Mouse (Mus musculus) kidney, embryonic 14.5 days (tissue): ENCODE results near the gene Manf. TPM values are rescaled to one million over a fixed set of nuclear protein-coding genes. Genes with fewer than 3 reads are reported as not detected.

Source experiments
- ATAC-seq: fragments of 200-750 bp; cut with Nextera tagmentation; 2 replicates; pipeline ENCODE4 v1.8.0; 2017; ENCODE audit warnings: moderate number of reproducible peaks, mild to moderate bottlenecking, moderate TSS enrichment, moderate library complexity; ENCODE audit not compliant: low FRiP score, low TSS enrichment
- H3K27ac ChIP-seq: fragments of 300-500 bp; sonication (generic); 2 replicates; pipeline ENCODE4 v1.5.1; 2014; ENCODE audit warnings: low read depth, mild to moderate bottlenecking, low read length, moderate library complexity, mixed read lengths
- H3K27me3 ChIP-seq: fragments of 300-500 bp; sonication (generic); 2 replicates; pipeline ENCODE4 v1.6.1; 2014; ENCODE audit warnings: mild to moderate bottlenecking, low read length; ENCODE audit not compliant: control insufficient read depth, insufficient read depth
- H3K36me3 ChIP-seq: fragments of 300-500 bp; sonication (generic); 2 replicates; pipeline ENCODE4 v1.6.1; 2014; ENCODE audit warnings: low read length, mixed read lengths; ENCODE audit not compliant: control insufficient read depth, insufficient read depth
- H3K4me1 ChIP-seq: fragments of 300-500 bp; sonication (generic); 2 replicates; pipeline ENCODE4 v1.6.1; 2014; ENCODE audit warnings: low read length, mixed read lengths; ENCODE audit not compliant: control insufficient read depth, insufficient read depth
- H3K4me2 ChIP-seq: fragments of 300-500 bp; sonication (generic); replicated peaks from 2 replicates; pipeline ENCODE4 v1.6.1; 2014; ENCODE audit warnings: low read depth, mild to moderate bottlenecking, low read length
- H3K4me3 ChIP-seq: fragments of 300-500 bp; sonication (generic); 2 replicates; pipeline ENCODE4 v1.5.1; 2014; ENCODE audit warnings: mild to moderate bottlenecking, low read length
- H3K9ac ChIP-seq: fragments of 300-500 bp; sonication (generic); 2 replicates; pipeline ENCODE4 v1.6.1; 2014; ENCODE audit warnings: low read depth, mild to moderate bottlenecking, low read length, moderate library complexity
- H3K9me3 ChIP-seq: fragments of 300-500 bp; sonication (generic); 2 replicates; pipeline ENCODE4 v1.6.1; 2016; ENCODE audit warnings: low read length; ENCODE audit not compliant: control insufficient read depth
- WGBS: fragments of 180-500 bp; shearing (Covaris S2); extraction: QIAGEN DNeasy Blood & Tissue Kit; methylation state at CpG from one replicate; pipeline ENCODE4 v1.1.7; 2014; 5-methylcytosine and 5-hydroxymethylcytosine counted together
- polyA plus RNA-seq: library from polyadenylated mRNA; unstranded; fragments of >200 nt; fragmentation: Nextera tagmentation; extraction: Ambion mirVana; gene quantifications from 2 replicates; pipeline ENCODE4 v1.2.1, GENCODE M21; 2014

The Manf gene
- polyA plus RNA-seq, 1 experiment from 2014 or later = 295 TPM

GRCm38 (mm10) chr9:106819201-106819600, 72.6 kb downstream of the Manf start:
- Histone ChIP-seq H3K9ac (no peak overlapping the region), H3K4me3 (no peak overlapping the region), H3K27me3 (no peaks in the 10 kb centered on the region), H3K9me3 (no peaks in the 10 kb centered on the region), H3K27ac (no peak overlapping the region), H3K4me2 (no peak overlapping the region), H3K36me3 (no peaks in the 10 kb centered on the region), H3K4me1 (no peaks in the 10 kb centered on the region; the same call in 1 of the 2 replicates)
- WGBS = 86% methylated on average over 1 of the region's 1 CpGs
- no peak for ATAC-seq

DNA sequence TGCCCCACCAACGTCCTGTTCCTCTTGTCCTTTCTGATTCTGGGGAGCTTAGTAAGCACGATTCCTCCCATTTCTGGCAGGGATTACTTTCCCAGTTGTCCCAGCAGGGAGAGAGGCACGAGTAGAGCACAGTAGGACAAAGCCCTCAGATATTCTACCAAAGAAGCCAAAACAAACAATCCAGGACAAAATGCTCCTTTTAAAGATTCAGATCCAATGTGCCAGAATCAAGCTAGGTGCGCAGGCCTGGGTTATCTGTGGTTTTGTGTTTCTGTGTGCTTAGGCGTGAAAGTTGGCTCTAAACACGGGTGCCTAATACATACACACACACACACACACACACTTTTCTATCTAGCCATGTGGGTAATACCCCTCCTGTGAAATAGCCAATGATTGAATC, 73.6 kb downstream of the Manf start:
- Histone ChIP-seq H3K9me3 (no peaks in the 10 kb centered on the region), H3K36me3 (no peaks in the 10 kb centered on the region), H3K27me3 (no peaks in the 10 kb centered on the region), H3K4me3 (no peak overlapping the region), H3K4me2 (no peak overlapping the region), H3K9ac (no peak overlapping the region), H3K4me1 (no peaks in the 10 kb centered on the region; the same call in 1 of the 2 replicates), H3K27ac (no peak overlapping the region)
- no peak for ATAC-seq
- 83% methylated on average over 6 of the region's 6 CpGs for WGBS

GRCm38 (mm10) chr9:106806503-106806902, 85.3 kb downstream of the Manf start:
- no peak overlapping the region for H3K4me3 ChIP-seq
- no peak overlapping the region for H3K27ac ChIP-seq
- ATAC-seq = no peak
- H3K4me1 ChIP-seq = no peaks in the 10 kb centered on the region
- WGBS = 81% methylated on average over 4 of the region's 4 CpGs
- H3K36me3 ChIP-seq = no peaks in the 10 kb centered on the region
- no peak overlapping the region for H3K9ac ChIP-seq
- no peak overlapping the region for H3K4me2 ChIP-seq
- no peaks in the 10 kb centered on the region for H3K27me3 ChIP-seq
- H3K9me3 ChIP-seq = peaks cover 14% of the 10 kb centered on the region

DNA sequence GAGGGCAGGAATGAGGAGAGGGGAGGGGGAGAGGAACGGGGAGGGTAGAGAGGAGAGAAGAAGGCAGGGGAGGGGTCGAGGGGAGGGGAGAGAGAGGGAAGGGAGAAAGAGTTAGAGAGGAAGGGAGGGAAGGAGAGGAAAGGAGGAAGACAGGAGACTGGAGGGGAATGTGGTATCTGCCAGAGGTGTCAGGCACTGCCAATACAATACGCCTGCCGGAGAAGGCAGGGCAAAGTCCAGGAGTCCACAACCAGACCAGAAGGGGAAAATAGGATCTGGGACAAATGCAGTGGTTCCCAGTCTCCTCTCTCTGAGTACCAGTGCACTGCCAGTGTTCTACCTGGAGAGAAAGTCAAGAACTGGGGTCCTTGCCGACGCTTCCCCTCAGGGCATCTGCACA, 100.9 kb downstream of the Manf start:
- no peaks in the 10 kb centered on the region for H3K9me3 ChIP-seq
- H3K27ac ChIP-seq = no peak overlapping the region
- WGBS = 76% methylated on average over 6 of the region's 6 CpGs
- ATAC-seq = no peak
- H3K4me2 ChIP-seq = no peak overlapping the region
- no peaks in the 10 kb centered on the region for H3K27me3 ChIP-seq
- peaks cover 8% of the 10 kb centered on the region for H3K4me1 ChIP-seq
- H3K36me3 ChIP-seq = no peaks in the 10 kb centered on the region
- H3K4me3 ChIP-seq = no peak overlapping the region
- no peak overlapping the region for H3K9ac ChIP-seq

GRCm38 (mm10) chr9:106789363-106789762, 102.4 kb downstream of the Manf start:
- H3K4me1 ChIP-seq = peaks cover 8% of the 10 kb centered on the region
- WGBS = 16% methylated on average over 10 of the region's 10 CpGs
- ATAC-seq = peak; percentile 17; the same call in 1 of the 2 replicates
- H3K9me3 ChIP-seq = no peaks in the 10 kb centered on the region
- peak overlapping the region; percentile 82 for H3K4me2 ChIP-seq
- peak overlapping the region; percentile 98; the same call in 1 of the 2 replicates for H3K9ac ChIP-seq
- H3K4me3 ChIP-seq = peak overlapping the region; percentile 100
- H3K27ac ChIP-seq = no peak overlapping the region; the same call in 1 of the 2 replicates
- H3K27me3 ChIP-seq = no peaks in the 10 kb centered on the region
- H3K36me3 ChIP-seq = no peaks in the 10 kb centered on the region

DNA sequence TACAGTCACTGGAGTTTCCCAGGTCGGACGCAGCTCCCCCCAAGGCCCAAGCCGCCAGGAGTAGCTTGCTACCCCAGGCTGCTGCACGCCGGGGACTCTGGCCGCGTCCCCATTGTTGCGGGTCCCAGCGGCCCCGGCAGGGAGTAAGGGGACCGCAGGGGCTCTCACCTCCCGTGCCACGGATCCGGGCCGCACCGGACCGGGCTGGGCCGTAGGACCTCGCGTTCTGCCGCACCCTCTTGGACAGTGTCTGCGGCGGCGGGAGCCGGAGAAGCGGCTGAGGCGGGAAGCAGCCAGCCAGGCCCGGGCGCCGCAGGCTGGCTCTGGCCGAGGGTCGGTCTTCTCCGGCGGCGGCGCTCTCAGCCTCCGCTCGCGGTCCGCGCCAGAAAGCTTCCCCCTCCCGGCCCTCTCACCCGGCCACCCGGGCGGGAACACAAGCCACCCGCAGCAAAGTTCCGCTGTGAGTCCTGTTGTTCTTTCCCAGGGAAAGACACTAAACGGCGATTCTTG, 102.9 kb downstream of the Manf start, which contains the start of gene Rad54l2:
Rad54l2 (minus strand) TSS at position 383 of the 510 bp plus-strand sequence.
- Histone ChIP-seq H3K4me2 (peak within 1 kb of the TSS; percentile 82), H3K9me3 (no peaks in the 10 kb centered on the region), H3K36me3 (no peaks in the 10 kb centered on the region), H3K27ac (peak within 1 kb of the TSS; percentile 94), H3K9ac (peak within 1 kb of the TSS; percentile 98), H3K4me1 (peaks cover 8% of the 10 kb centered on the region), H3K4me3 (peak within 1 kb of the TSS; percentile 100), H3K27me3 (no peaks in the 10 kb centered on the region)
- ATAC-seq = peak; percentile 94
- WGBS = under 1% methylated on average over 49 of the region's 49 CpGs

Other genes with a start within 250 kb of the Manf start
- not detected in 2 replicates for gene Grm2, start 235.9 kb downstream of the Manf start, polyA plus RNA-seq
- gene Tex264, start 206.1 kb downstream of the Manf start, polyA plus RNA-seq = 42.5 and 58.2 TPM in 2 replicates
- 7.5 and 7.9 TPM in 2 replicates for gene Rad54l2, start 102.8 kb downstream of the Manf start, polyA plus RNA-seq
- gene Dcaf1, start 70.1 kb downstream of the Manf start, polyA plus RNA-seq = 21.0 and 33.9 TPM in 2 replicates
- gene Rbm15b, start 4.6 kb downstream of the Manf start, polyA plus RNA-seq = 16.4 and 19.2 TPM in 2 replicates